Mouse (Mus musculus) MEL (cell line): ENCODE measurements around the gene Dna2.

Experiments
- CTCF ChIP-seq, 3 experiments: IDR thresholded peaks in 2 of 3; conservative IDR thresholded peaks in 1 of 3; 2 replicates each; pipeline ENCODE4 v1.5.1; 2011 to 2012; ENCODE audit warnings: low read length in 3 of 3, low read depth in 2 of 3, mild to moderate bottlenecking in 2 of 3, improper control_type of control experiment in 1 of 3, inconsistent platforms in 1 of 3, mixed read lengths in 1 of 3, moderate library complexity in 1 of 3; ENCODE audit not compliant: control insufficient read depth in 1 of 3, insufficient read depth in 1 of 3, poor library complexity in 1 of 3, severe bottlenecking in 1 of 3
- E2F4 ChIP-seq: IDR thresholded peaks from 2 replicates; pipeline ENCODE4 v1.6.1; 2011; ENCODE audit warnings: low read depth, low read length, improper control_type of control experiment, borderline replicate concordance
- ELF1 ChIP-seq: IDR thresholded peaks from 2 replicates; pipeline ENCODE4 v1.6.1; 2014; ENCODE audit warnings: low read depth, mild to moderate bottlenecking, inconsistent platforms, low read length, improper control_type of control experiment, moderate library complexity
- EP300 ChIP-seq, 2 experiments: IDR thresholded peaks; 2 replicates each; pipeline ENCODE4 v1.6.1; 2011; ENCODE audit warnings: improper control_type of control experiment in 2 of 2, low read length in 2 of 2, low read depth in 1 of 2, mild to moderate bottlenecking in 1 of 2
- GATA1 ChIP-seq: IDR thresholded peaks from 2 replicates; pipeline ENCODE4 v1.6.1; 2011; ENCODE audit warnings: low read depth, low read length, improper control_type of control experiment
- HCFC1 ChIP-seq: IDR thresholded peaks from 2 replicates; pipeline ENCODE4 v1.6.1; 2012; ENCODE audit warnings: low read depth, mild to moderate bottlenecking, inconsistent platforms, low read length, improper control_type of control experiment, moderate library complexity
- MAFK ChIP-seq: IDR thresholded peaks from 2 replicates; pipeline ENCODE4 v1.6.1; 2011; ENCODE audit warnings: low read depth, mild to moderate bottlenecking, low read length, improper control_type of control experiment, borderline replicate concordance
- POLR2A ChIP-seq, 2 experiments: IDR thresholded peaks; 2 replicates each; pipeline ENCODE4 v1.6.1; 2011 to 2012; ENCODE audit warnings: low read length in 2 of 2, mild to moderate bottlenecking in 2 of 2, control low read depth in 1 of 2, improper control_type of control experiment in 1 of 2, low read depth in 1 of 2, moderate library complexity in 1 of 2; ENCODE audit not compliant: control insufficient read depth in 1 of 2, insufficient read depth in 1 of 2, poor library complexity in 1 of 2
- POLR2AphosphoS5 ChIP-seq: IDR thresholded peaks from 2 replicates; pipeline ENCODE4 v1.6.1; 2012; ENCODE audit warnings: low read depth, borderline replicate concordance, mild to moderate bottlenecking, inconsistent platforms, low read length, moderate library complexity, mixed read lengths
- RAD21 ChIP-seq: IDR thresholded peaks from 2 replicates; pipeline ENCODE4 v1.6.1; 2011; ENCODE audit warnings: mild to moderate bottlenecking, low read depth, low read length, improper control_type of control experiment
- RCOR1 ChIP-seq: IDR thresholded peaks from 2 replicates; pipeline ENCODE4 v1.6.1; 2012; ENCODE audit warnings: low read depth, mild to moderate bottlenecking, inconsistent platforms, low read length, improper control_type of control experiment
- TAL1 ChIP-seq: IDR thresholded peaks from 2 replicates; pipeline ENCODE4 v1.6.1; 2012; ENCODE audit warnings: mild to moderate bottlenecking, inconsistent platforms, low read length, moderate library complexity, mixed read lengths
- UBTF ChIP-seq: IDR thresholded peaks from 2 replicates; pipeline ENCODE4 v1.6.1; 2012; ENCODE audit warnings: low read depth, mild to moderate bottlenecking, inconsistent platforms, low read length, improper control_type of control experiment, moderate library complexity, borderline replicate concordance; ENCODE audit not compliant: insufficient read depth
- ZC3H11A ChIP-seq: IDR thresholded peaks from 2 replicates; pipeline ENCODE4 v1.6.1; 2012; ENCODE audit warnings: low read depth, mild to moderate bottlenecking, inconsistent platforms, low read length, improper control_type of control experiment

DNA sequence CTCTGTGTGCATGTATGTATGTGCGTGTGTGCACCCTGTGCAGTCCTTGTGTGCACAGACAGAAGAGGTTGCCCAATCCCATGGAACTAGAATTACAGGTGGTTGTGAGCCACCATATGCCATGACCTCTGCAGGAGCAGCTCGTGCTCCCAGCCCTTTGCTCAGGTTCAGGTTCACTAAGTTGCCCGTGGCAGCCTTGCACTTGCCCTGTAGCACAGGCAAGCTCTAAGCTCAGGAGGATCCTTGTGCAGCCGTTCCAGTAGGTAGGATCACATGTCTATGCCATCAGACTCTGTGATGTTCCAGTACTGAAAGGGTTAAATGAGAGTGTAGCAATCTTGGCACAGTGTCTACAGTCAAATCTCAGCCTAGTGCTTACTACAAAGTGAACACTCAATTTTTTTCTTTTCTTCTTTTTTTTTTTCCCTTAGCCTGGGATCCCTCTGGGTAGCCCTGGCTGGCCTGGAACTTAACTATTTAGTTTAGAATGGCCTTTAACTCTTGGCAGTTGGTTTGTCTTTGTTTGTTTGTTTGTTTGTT lies 22.7 kb upstream of the Dna2 start:
- no peak for TF ChIP-seq POLR2A (IDR thresholded peaks at IDR 0.05; ENCODE audit: control insufficient read depth in 1 of 2, insufficient read depth in 1 of 2, low read depth in 1 of 2, low read length in 2 of 2, poor library complexity in 1 of 2)
- no peak for TF ChIP-seq CTCF (IDR thresholded peaks at IDR 0.05 in 2 of 3, conservative IDR thresholded peaks at IDR 0.05 in 1 of 3; ENCODE audit: control insufficient read depth in 1 of 3, insufficient read depth in 1 of 3, low read depth in 2 of 3, low read length in 3 of 3, poor library complexity in 1 of 3, severe bottlenecking in 1 of 3)
- TF ChIP-seq ELF1: no peak
- no peak for TF ChIP-seq ZC3H11A
- TF ChIP-seq HCFC1: no peak
- TF ChIP-seq EP300 (IDR thresholded peaks at IDR 0.05; ENCODE audit: low read depth in 1 of 2, low read length in 2 of 2): no peak
- no peak for TF ChIP-seq POLR2AphosphoS5
- no peak for TF ChIP-seq RAD21
- TF ChIP-seq GATA1: no peak
- TF ChIP-seq RCOR1: no peak
- no peak for TF ChIP-seq UBTF
- TF ChIP-seq E2F4: no peak
- no peak for TF ChIP-seq TAL1
- TF ChIP-seq MAFK: no peak
